Mouse (Mus musculus) adrenal gland, adult (tissue): ENCODE measurements at regions not wholly inside any gene's neighbourhood (a gene's known extent, or its start where the extent isn't known, plus 50 kb on each side); places are given as distances from the start of the nearest gene placed in this dataset.

ENCODE experiments used
- DNase-seq, 2 experiments: peaks; one replicate each; pipeline ENCODE4 v3.0.0; 2022 to 2023; ENCODE audit warnings: low spot score in 1 of 2; ENCODE audit not compliant: inconsistent age in 2 of 2

DNA sequence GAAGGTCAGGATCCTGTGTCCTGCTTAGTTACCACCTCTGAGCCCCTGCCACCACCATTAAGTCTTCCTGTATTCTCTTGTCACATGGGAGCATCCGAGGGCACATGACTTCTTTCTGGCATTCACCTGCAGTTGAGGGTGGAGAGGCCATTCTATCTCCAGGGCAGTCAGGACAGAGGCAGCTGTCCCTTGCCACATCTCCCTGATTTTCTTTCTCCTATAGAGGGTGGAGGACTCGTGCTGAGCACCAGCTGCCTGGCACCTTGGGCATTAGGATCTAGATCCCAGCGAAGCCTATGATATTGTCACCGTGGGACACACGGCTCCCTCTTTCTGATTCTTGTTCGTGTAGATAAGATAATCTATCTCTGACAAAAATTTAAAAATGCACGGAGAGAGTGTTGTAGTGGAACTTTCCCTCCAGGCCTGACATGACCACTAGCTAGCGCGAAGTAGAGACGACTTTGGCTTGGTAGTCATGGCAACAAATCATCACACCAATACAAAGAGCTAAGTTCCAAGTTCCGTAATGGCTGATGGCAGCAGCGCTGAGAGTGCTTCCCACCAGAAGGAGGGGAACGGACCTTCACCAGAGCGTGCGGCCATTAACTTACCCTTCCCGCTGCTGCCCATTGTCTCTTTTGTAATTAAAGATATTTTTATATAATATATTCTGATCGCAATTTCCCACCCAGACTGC is 137.7 kb downstream of the Ipmk start:
- DNase-seq: no peak

DNA sequence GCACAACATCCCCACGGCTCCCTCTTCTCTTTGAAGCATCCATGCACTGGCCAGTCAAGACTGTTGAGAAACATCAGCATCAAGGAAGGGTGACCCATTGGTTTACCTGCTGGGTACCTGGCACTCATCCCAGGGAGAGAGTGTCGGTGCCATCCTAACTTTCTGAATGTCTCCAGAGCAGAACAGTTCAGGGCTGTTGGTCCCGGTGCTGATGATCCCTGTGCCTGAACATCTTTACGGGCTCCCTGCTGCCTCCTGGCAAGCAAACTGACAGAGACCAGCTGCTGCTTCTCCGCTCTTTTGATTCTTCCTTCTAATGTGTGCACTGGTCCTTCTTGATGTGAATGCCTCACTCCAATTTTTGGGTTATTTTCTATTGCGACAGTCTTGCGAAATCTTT is 142.2 kb downstream of the Ipmk start:
- DNase-seq: no peak

DNA sequence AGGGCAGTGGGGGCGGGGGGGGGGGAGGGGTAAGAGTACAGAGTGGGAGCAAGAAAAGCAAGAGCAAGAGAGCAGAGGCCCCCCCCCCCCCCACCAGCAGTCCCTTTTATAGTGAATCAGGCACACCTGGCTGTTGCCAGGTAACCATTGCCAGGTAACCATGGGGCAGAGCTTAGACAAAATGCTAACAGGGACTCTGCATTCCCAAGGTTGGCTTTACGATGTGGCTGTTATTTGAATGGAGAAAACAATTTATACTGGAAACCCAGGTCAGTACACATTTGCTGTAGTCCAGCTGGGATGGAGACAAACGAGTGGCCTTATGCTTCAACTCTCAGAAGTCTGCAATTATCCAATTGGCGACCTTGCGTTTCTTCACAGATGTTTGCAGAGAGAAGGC is 154.5 kb downstream of the Ipmk start:
- no peak for DNase-seq

DNA sequence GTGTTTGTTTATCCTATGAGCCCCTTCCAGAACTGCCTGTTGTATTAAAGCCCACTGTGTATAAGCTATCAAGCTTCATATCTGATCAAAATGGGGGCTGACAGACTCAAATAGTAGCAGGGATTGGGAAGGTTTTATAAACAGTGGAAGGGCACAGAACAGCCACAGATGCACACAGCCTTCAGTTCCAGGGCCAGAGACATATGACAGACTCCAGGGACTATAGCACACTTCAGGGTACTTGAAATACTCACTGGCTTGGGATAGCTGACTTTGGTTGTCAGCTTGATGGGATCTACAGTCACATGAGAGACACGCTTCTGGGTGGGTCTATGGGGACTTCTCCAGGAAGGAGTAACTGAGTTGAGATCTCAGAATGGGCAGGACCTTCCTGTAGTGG is 156.7 kb downstream of the Ipmk start:
- no peak for DNase-seq

DNA sequence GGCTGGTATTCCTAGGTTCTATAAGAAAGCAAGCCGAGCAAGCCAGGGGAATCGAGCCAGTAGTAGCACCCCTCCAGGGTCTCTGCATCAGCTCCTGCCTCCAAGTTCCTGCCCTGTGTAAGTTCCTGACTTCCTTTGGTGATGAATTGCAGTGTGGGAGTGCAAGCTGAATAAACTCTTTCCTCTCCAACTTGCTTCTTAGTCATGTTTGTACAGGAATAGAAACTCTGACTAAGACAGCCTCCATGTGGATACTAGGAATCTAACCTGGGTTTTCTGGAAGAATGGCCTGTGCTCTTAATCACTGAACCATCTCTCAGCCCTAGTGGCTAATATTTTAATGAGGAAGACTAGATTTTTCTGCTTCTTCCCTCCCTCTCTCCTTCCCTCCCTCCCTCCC is 177.7 kb downstream of the Ipmk start:
- no peak for DNase-seq

DNA sequence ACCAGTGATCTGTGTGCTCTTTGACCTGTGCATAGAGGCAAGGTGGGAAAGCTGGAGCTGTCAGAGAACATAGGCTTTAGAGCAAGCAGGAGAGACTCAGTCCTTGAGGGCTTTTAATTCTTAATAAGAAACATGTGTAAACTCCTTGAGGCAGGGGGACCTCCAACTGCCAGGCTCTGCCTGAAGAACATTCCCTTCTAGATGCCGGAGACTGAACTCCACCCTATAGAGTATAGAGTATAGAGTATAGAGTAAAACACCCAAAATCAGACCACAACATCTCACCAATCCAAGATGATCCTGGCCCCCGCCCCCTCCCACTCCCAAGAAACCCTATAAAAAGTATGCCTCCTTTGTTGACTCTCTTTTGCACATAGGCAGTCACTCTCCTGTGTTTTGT is 186.2 kb downstream of the Ipmk start:
- no peak for DNase-seq

DNA sequence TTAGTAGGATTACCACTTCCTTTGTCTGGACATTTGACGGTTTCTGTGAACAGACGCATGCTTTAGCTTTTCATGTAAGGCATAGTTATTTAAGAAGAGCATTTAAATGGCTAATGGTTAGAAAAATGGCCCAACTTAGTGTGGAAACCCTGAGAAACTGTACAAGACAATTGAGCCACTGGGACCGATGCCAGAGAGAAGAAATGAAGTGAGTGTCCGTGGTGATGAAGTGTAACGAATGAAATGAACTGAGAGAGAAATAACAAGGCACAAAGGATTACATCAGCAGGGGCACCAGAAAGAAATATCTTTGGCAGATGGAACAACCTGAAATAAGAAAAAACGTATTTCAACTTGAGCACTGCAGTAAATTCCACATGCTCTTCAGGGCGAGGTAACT is 197.9 kb downstream of the Ipmk start:
- no peak for DNase-seq

DNA sequence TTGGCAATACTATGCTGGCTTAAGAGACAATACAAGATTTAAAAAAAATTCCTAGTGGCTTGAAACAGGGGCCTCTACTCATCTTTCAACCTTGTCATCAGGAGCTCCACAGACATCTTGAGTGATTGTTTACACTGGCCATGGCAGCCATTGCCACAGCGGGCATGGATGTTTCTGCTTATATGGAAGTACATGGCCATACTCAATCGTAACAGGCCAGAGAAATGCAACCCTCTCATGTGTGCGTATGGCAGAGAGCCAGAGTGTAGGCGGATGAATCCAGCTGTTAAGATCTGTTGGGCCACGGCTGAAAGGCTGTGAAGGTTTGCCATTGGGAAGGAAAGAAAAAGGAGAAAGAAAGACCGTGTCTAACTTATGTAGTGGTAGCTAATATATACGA is 198.9 kb downstream of the Ipmk start:
- no peak for DNase-seq

DNA sequence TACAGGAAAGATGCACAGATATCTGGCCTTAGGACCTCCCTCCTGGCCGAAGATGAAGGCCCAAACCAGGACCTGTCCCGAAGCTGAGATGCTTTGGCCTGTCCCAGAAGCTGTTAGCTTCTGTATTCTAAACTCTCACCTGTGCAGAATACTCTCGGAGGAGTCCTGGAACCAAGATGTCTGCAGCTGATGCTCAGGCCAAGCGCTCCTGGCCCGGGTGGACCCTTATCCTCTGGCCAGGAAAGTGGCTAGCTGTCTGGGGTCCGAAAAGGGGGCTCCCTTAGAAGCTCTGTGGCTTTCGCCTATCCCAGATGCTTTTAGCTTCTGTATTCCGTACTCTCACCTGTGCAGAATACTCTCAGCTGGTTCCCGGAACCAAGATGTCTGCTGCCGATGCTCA is 236.2 kb downstream of the Ipmk start:
- no peak for DNase-seq

DNA sequence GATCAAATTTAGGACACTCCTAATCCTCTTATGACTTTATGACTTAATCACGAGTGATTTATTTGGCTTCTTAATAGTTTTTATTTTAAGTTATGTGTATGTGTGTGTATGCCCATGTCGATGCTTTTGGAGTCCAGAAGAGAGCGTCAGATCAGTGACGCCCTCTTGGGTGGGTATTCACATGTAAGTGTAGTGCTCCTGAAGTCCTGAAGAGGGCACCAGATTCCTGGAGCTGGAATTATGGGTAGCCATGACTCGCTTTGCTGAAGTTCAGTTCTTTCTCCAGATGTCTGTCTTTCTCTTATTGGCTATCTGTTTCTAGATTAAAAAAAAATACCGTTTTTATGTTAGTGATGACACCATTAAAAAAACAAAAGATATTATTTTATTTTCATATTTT is 251.0 kb downstream of the Ipmk start:
- no peak for DNase-seq

DNA sequence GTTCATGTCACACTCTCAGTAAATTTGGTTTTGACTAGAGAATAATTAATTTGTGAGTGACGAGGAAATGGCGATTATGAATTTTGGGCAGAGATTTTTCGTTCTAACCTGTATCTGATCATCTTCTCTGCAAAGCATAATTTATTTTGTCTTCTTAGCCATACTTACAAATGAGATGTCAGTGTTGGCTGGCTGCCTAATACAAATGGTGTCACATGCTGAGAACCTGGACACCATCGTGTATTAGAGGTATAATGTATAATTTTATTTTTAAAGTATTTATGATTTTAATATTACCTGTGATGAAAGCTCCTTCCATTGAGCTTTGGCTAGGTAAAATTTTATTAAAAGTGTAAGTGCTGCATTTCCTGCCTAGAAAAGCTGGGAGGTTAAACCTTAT is 266.2 kb downstream of the Ipmk start:
- no peak for DNase-seq

DNA sequence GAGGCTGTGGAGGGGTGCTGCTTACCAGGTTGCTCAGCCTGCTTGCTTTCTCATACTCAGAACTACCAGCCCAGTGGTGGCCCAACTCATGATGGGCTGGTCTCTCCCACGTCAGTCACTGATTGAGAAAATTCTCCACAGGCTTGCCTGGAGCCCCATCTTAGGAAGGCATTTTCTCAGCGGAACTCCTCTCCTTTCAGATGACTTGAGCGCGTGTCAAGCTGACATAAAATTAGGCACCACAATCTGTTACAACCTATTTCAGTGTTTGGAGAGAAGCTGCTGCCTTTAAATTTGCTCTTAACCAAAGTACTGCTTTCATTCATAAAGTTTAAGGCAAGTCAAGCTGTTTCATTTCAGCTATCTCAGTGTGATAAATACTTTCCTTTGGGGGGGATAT is 269.6 kb downstream of the Ipmk start:
- no peak for DNase-seq

DNA sequence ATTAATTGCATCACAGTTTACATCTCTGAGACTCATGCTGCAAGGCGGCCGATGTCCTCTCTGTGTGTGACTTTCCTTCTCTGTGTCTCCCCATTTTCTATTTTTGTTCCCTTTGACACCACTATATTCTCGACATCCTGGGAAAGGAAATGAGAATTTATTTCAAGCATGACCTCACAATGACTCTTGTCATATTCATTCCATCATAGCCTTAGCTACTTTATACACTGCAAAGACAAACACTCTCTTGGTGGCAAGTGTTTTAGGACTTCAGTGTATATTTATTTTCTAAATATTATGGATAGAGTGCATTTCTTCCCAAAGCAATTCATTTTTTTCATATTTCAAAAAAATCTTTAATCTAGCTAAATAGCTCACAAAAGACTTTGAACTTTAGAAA is 298.5 kb downstream of the Ipmk start:
- DNase-seq: no peak

DNA sequence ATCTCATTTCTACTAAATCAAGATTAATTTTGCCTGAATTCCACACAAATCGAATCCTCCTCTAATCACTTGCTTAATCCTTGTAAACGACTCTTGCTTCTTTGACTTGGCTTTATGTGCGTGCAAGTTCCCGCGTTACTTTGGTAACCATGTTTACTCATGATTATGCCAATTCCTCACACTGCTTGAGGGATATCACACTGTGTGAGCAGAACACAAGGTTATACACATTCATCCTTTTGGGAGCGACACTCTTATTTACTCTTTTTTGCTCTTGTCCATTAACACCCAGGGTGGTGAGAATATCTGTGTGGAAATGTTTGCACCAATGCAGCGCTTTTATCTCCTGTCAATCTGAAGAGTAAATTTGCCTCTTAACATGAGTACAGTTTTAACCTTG is 310.0 kb downstream of the Ipmk start:
- no peak for DNase-seq

DNA sequence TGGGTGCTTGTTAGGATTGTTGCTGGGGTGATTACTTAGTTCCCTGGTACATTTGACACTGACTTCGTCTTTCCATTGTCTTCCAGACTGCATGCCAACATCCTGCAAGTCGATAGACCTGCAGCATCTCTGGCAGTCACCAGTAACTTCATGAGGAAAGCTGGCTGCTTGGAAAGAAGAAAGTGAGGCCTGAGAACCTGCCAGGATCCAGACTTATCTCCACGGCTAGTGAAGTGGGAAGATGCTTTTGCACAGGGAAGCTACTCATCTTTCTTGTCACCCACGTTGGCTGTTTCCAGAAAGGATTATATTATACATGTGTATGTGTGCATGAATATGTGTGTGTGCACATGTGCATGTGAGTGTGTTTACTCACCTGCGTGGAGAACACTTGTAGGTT is 316.0 kb downstream of the Ipmk start:
- DNase-seq: no peak

DNA sequence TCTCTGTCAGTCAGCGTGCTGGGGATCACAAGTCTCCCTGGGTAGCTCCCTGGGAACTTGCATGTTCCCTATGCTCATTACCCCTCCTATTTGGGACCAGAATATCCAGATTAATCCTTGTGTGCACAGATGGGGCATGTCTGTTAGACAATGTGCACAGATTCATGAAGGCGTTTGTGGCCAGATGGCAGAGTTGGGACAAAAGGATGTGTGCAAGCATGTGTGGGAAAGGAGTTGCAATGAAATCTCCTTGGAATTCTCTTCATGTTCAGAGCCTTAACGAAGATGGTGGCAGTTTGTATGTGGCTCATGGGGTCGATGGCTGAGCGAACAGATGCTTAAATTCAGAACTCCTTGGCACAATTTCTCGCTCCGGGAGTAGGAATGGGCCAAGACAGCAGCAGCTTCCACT is 319.6 kb downstream of the Ipmk start:
- DNase-seq: no peak

DNA sequence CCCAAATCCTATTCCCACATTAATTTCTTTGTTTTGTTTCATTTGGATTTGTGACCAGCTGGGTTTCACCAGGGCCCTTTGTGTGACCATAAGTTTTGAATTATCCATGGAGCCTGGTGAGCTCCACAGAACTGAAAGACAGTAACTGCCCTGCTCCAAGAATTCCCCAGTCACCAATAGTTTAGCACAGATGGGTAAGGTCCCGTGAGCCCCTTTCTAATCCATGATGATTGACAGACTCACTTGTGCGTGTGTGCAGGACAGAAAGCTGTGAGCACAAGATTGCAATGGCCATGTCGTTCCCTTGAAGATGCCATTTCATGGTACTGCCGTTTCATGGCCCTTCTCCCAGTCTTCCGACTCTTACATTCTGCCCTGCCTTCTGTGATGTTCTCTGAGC is 331.7 kb downstream of the Ipmk start:
- DNase-seq: no peak

DNA sequence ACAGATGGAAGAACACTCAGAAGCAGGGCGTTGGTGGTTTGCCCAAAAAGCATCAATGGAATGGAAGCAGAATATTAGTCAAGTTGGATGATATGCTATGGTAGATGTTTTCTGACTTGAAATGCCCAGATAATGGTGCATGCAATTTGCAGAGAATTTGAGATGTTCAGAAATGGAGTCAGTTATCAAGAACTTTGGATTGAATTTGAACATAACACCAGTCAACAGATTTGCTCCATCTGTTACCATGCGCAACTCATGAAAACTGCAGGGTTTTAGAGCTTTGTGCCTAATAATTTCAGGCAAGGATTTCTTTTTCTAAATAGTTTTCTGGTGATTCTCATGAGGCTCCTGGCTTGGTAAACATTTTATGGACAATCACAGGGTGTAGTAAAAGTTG is 365.9 kb downstream of the Ipmk start:
- DNase-seq: no peak

DNA sequence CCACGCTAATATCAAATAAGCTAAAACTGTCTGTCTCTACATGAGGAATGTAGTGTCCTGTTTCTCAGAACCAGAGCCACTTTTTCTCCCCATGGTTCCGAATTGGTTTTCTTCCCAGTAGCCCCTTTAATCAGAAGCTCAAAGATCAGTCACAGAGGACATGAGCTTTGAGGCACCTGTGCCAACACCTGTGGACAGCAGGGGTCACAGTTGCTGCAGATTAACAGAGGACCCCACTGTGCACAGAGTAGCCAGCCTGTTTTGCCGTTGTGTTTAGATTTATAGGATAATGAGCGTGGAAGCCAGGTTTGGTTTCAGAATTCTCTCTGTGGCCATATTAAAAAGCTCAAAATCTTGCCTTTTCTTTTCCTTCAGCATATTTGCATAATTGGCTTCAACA is 380.2 kb downstream of the Ipmk start:
- DNase-seq: no peak

DNA sequence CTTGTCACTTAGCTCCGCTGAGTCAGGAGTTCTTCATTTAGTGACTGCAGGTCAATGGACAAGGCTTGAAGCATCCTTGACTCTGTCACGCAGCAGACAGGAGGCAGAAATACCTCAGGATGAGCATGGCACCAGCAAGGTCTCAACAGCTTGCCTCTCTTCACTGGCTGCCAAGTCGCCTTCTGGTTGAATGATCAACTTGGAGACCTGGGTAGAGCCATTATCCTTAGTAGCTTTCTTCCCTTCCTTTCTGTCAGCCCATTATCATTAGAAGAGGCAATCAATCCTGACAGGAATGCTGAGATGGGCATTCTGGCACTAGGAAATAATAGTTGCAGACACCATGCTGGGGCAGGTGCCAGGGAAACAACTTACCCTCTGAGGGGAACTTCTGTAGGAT is 386.3 kb downstream of the Ipmk start:
- no peak for DNase-seq

DNA sequence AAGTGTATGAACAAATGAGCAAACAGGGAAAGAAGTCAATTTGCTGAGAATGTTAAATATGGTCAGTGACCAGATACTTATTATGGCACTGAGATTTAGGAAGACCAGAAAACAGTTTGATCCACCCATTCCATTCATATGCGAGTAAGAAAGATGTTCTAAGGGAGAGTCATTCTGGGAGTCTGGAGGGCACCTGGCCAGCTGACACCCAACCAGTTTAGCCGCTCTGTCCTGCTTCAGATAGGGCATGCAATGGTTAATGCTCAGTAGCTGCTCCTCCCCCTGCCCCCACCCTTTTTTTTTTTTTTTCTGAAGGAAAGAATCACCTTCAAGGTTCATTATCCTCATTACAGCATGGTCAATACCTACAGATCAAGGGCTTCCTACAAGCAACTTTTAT is 386.9 kb downstream of the Ipmk start:
- DNase-seq: no peak

DNA sequence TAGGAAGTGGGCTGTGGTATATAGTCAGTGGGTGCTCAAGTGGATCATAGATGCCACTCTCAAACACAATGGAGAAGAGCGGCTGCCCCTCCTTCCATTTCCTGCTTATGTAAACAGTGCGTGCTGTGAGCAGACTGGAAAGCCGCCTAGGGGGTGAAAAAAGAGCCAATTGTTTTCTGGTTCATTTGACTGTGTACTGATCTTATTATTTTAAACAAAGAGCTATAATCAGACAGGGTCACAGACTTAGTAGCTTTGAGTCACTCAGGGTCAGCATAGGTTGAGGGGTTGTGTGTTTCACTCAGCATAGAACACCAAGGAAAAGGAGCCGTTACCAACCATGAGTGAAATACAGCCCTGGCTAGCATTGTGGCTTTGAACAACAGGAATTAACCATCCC is 390.7 kb downstream of the Ipmk start:
- DNase-seq: no peak

DNA sequence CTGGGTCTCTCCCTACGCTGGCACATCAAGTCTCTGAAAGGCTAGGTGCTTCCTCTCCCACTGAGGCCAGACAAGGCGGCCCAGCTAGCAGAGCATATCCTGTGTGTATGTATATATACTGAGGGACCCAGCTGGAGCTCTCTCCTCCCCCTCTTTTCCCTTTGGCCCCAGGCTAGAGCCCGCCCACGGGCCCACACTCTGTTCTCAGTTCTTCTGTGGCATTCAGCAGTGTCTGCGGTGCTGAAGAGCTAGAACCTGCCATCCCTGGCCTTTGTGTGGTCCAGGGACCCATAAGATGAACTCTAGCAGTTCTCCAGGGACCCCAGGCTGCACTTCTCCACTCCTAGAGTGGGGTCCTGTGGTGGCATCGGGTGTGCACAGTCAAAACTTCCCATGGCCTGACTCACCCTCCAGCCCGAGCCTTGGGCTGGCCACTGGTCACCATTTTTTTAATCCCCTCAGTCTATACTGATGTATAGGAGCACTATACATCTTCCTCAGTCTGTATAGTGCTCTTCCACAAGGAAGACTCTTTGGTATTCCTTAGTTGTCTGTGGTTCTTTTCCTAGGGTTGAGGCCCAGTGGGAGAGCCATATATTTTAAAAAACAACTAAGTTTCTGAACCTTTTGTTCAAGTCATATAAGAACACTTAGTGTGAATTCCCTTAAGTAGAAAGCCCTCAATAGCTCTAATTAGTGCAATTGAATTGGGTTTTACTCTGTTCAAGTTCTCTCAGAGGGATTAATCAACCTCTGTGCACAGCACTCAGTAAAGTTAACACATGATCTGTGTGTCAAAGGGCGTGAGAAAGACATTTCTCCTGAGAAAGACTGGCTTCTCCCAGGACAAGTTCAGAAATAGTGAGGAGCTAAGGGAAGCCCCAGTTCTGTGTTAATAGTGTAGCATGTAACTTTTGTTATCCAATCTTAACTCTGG is 401.3 kb downstream of the Ipmk start:
- no peak for DNase-seq
